Mouse (Mus musculus): Measurements from ENCODE around the gene Svs5. TPM values are rescaled to one million over a fixed set of nuclear protein-coding genes. Genes with fewer than 3 reads are reported as not detected.

Gene Svs5
- not detected for polyA plus RNA-seq (2014; fragmentation: Illumina TruSeq; extraction: RNeasy Lipid Tissue Mini Kit (QIAGEN cat#74804); ENCODE audit: low read depth, low replicate concordance)

DNA sequence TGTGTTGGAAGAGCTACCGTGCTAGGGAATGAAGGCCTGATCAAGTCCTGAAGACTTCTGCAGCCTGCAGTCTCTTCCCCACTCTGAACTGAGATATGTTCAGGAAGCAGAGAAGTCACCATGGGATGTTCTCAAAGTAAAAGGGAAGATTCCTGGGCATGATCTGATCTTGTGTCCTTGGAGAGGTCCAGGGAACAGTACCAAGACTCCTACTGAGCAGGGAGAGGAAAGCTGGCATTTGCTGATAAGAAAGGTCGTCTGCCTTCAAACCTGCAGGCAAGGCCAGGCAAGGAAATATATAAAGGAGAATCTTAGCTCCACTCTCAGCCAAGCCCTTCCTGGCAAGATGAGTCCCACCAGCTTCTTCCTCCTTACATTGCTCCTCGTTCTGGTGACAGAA, at the start of gene Svs5:
TSS of gene Svs5 (plus strand) at position 301 of the 400 bp plus-strand sequence.

DNA sequence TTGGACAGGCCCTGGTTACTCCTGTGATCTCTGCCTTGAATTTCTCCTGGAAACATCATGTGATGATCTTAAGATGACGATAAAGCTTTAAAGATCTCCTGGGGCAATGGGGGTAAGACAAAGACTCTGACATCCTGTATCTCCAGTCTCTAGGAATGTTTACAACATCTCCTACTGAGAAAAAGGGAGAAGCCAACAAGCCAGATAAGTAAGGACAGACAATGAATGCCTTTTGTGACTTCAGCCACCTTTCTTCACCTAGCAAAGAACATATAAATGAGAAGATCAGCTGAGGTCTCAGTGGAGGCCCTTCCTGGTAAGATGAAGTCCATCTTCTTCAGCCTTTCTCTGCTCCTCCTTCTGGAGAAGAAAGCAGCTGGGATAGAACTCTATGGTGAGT, 43.6 kb upstream of the Svs5 start, which contains the start of gene Svs3a:
TSS of gene Svs3a (plus strand) at position 301 of the 400 bp plus-strand sequence.

DNA sequence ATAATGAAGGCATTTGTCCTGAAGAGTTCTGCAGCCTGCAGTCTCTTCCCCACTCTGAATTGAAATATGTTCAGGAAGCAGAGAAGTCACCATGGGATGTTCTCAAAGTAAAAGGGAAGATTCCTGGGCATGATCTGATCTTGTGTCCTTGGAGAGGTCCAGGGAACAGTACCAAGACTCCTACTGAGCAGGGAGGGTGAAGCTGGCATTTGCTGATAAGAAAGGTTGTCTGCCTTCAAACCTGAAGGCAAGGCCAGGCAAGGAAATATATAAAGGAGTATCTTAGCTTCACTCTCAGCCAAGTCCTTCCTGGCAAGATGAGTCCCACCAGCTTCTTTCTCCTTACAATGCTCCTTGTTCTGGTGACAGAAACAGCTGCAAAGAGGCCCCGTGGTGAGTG, 16.1 kb upstream of the Svs5 start, which contains the start of gene Svs6:
TSS of gene Svs6 (plus strand) at position 301 of the 400 bp plus-strand sequence.

Other genes with a start within 250 kb of the Svs5 start
- not detected for gene Kcns1, start 161.6 kb upstream of the Svs5 start, polyA plus RNA-seq (2014; fragmentation: Illumina TruSeq; extraction: RNeasy Lipid Tissue Mini Kit (QIAGEN cat#74804); ENCODE audit: low read depth, low replicate concordance)
- not detected for gene Wfdc5, start 150.0 kb upstream of the Svs5 start, polyA plus RNA-seq (2014; fragmentation: Illumina TruSeq; extraction: RNeasy Lipid Tissue Mini Kit (QIAGEN cat#74804); ENCODE audit: low read depth, low replicate concordance)
- not detected for gene Wfdc12, start 142.1 kb upstream of the Svs5 start, polyA plus RNA-seq (2014; fragmentation: Illumina TruSeq; extraction: RNeasy Lipid Tissue Mini Kit (QIAGEN cat#74804); ENCODE audit: low read depth, low replicate concordance)
- gene Wfdc15a, start 132.6 kb upstream of the Svs5 start, polyA plus RNA-seq (2014; fragmentation: Illumina TruSeq; extraction: RNeasy Lipid Tissue Mini Kit (QIAGEN cat#74804); ENCODE audit: low read depth, low replicate concordance): not detected
- not detected for gene Wfdc15b, start 111.1 kb upstream of the Svs5 start, polyA plus RNA-seq (2014; fragmentation: Illumina TruSeq; extraction: RNeasy Lipid Tissue Mini Kit (QIAGEN cat#74804); ENCODE audit: low read depth, low replicate concordance)
- gene Svs2, start 94.3 kb upstream of the Svs5 start, polyA plus RNA-seq (2014; fragmentation: Illumina TruSeq; extraction: RNeasy Lipid Tissue Mini Kit (QIAGEN cat#74804); ENCODE audit: low read depth, low replicate concordance): not detected
- not detected for gene Svs3b, start 76.1 kb upstream of the Svs5 start, polyA plus RNA-seq (2014; fragmentation: Illumina TruSeq; extraction: RNeasy Lipid Tissue Mini Kit (QIAGEN cat#74804); ENCODE audit: low read depth, low replicate concordance)
- gene Svs4, start 54.3 kb upstream of the Svs5 start, polyA plus RNA-seq (2014; fragmentation: Illumina TruSeq; extraction: RNeasy Lipid Tissue Mini Kit (QIAGEN cat#74804); ENCODE audit: low read depth, low replicate concordance): not detected
- not detected for gene Svs3a, start 43.5 kb upstream of the Svs5 start, polyA plus RNA-seq (2014; fragmentation: Illumina TruSeq; extraction: RNeasy Lipid Tissue Mini Kit (QIAGEN cat#74804); ENCODE audit: low read depth, low replicate concordance)
- not detected for gene Svs6, start 16.0 kb upstream of the Svs5 start, polyA plus RNA-seq (2014; fragmentation: Illumina TruSeq; extraction: RNeasy Lipid Tissue Mini Kit (QIAGEN cat#74804); ENCODE audit: low read depth, low replicate concordance)
- gene Slpi, start 56.4 kb downstream of the Svs5 start, polyA plus RNA-seq (2014; fragmentation: Illumina TruSeq; extraction: RNeasy Lipid Tissue Mini Kit (QIAGEN cat#74804); ENCODE audit: low read depth, low replicate concordance): 0.66 TPM
- not detected for gene Rbpjl, start 70.4 kb downstream of the Svs5 start, polyA plus RNA-seq (2014; fragmentation: Illumina TruSeq; extraction: RNeasy Lipid Tissue Mini Kit (QIAGEN cat#74804); ENCODE audit: low read depth, low replicate concordance)
- gene Matn4, start 72.4 kb downstream of the Svs5 start, polyA plus RNA-seq (2014; fragmentation: Illumina TruSeq; extraction: RNeasy Lipid Tissue Mini Kit (QIAGEN cat#74804); ENCODE audit: low read depth, low replicate concordance): not detected
- 223 TPM for gene Sdc4, start 111.1 kb downstream of the Svs5 start, polyA plus RNA-seq (2014; fragmentation: Illumina TruSeq; extraction: RNeasy Lipid Tissue Mini Kit (QIAGEN cat#74804); ENCODE audit: low read depth, low replicate concordance)
- 7.8 TPM for gene Sys1, start 124.2 kb downstream of the Svs5 start, polyA plus RNA-seq (2014; fragmentation: Illumina TruSeq; extraction: RNeasy Lipid Tissue Mini Kit (QIAGEN cat#74804); ENCODE audit: low read depth, low replicate concordance)
- not detected for gene Gm20458, start 128.2 kb downstream of the Svs5 start, polyA plus RNA-seq (2014; fragmentation: Illumina TruSeq; extraction: RNeasy Lipid Tissue Mini Kit (QIAGEN cat#74804); ENCODE audit: low read depth, low replicate concordance)
- not detected for gene Trp53tg5, start 141.0 kb downstream of the Svs5 start, polyA plus RNA-seq (2014; fragmentation: Illumina TruSeq; extraction: RNeasy Lipid Tissue Mini Kit (QIAGEN cat#74804); ENCODE audit: low read depth, low replicate concordance)
- 2.1 TPM for gene Dbndd2, start 153.4 kb downstream of the Svs5 start, polyA plus RNA-seq (2014; fragmentation: Illumina TruSeq; extraction: RNeasy Lipid Tissue Mini Kit (QIAGEN cat#74804); ENCODE audit: low read depth, low replicate concordance)
- gene Pigt, start 164.8 kb downstream of the Svs5 start, polyA plus RNA-seq (2014; fragmentation: Illumina TruSeq; extraction: RNeasy Lipid Tissue Mini Kit (QIAGEN cat#74804); ENCODE audit: low read depth, low replicate concordance): 7.5 TPM
- not detected for gene Wfdc2, start 229.7 kb downstream of the Svs5 start, polyA plus RNA-seq (2014; fragmentation: Illumina TruSeq; extraction: RNeasy Lipid Tissue Mini Kit (QIAGEN cat#74804); ENCODE audit: low read depth, low replicate concordance)
- gene Spint3, start 240.7 kb downstream of the Svs5 start, polyA plus RNA-seq (2014; fragmentation: Illumina TruSeq; extraction: RNeasy Lipid Tissue Mini Kit (QIAGEN cat#74804); ENCODE audit: low read depth, low replicate concordance): not detected

Data from liver, adult 10 weeks (tissue).